Mouse (Mus musculus) retina, adult 2 months (tissue): ENCODE results near the gene Scap.
"Not testable (repeated sequence)": the region's sequence is repeated elsewhere in the genome, so short reads cannot be mapped to it uniquely, and the experiment has no call there.

ENCODE experiments used
- DNase-seq: peaks from one replicate; pipeline ENCODE4 v3.0.0-alpha.2; 2012; ENCODE audit warnings: low read depth, low spot score

The Scap gene

DNA sequence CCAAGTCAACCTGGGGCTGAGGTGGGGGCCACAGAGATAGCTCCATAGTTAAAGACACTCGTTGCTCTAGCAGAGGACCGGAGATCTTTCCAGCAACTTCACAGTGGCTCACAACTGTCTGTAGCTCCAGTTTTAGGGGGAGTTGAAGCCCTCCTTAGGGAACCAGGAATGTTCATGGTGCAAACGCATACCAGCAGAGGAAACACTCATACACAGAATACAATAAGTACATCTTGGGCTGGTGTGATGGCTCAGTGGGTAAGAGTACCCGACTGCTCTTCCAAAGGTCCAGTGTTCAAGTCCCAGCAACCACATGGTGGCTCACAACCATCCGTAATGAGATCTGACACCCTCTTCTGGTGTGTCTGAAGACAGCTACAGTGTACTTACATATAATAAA lies 2.2 kb upstream of the Scap start:
- not testable (repeated sequence) for DNase-seq

DNA sequence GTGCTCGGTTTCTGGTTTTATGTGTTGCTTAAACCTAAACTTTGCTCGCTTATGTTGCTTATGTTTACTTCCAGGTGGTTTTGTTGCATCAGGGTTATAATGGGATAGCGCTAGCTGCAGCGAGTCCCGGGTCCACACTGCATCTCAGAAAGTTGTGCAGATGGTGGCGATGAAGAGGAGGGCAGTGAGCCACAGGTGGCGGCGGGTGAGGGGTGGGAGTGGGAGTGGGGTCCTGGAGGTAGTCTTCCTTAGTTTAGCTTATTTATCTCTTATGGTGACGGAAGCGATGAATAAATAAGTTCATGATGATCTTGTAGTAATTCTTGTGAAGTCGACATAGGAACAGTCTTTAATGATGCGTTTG lies 790 bp downstream of the Scap start:
- DNase-seq, result no peak

DNA sequence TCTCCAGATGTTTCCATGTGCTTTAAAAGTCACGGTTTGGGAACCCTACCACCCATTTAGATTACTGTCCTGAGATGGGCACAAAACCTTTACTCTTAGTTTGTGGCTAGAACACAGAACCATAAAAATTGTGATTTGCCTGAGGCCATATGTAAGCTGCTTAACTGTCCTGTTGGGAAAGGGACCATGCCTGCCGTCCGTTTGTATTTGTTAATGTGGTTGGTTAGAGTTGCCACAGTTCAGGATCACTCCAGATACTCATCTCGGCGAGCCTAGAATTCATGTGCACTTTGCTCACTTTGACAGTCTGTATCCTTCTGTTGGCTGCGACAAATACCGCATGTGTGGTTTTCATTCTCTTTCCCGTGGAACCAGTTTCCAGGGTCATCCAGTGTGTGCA lies 1.8 kb downstream of the Scap start:
- DNase-seq, result no peak

DNA sequence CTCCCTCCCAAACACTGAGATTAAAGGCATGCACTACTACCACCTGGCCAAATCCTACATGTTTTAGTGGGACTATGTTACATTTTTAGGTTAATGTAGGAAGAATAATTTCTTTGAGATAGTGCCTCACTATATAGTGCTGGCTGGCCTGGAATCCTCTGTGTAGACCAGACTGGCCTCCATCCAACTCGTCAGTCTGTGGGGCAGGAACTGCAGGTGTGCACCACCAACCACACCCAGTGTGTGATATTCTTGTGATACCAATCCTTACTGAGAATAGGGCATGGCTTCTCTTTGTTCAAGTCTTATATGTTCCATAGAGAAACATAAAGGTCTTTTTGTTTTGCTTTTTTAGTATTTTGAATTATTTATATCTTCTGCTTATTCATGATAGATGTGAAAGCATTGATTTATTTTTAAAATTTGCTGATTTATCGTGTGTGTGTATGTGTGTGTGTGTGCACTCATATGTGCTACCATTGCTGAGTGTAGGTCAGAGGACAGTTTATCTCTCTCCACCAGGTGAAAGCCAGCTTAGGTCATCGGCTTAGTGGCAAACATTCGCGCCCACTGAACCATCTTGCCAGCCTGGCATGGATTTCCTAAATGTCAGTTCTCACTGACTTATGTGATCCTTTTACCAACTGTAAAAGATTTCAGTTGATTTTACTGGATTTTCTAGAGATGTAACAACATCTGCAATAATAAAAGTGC lies 7.1 kb downstream of the Scap start:
- peak; percentile 30 for DNase-seq

DNA sequence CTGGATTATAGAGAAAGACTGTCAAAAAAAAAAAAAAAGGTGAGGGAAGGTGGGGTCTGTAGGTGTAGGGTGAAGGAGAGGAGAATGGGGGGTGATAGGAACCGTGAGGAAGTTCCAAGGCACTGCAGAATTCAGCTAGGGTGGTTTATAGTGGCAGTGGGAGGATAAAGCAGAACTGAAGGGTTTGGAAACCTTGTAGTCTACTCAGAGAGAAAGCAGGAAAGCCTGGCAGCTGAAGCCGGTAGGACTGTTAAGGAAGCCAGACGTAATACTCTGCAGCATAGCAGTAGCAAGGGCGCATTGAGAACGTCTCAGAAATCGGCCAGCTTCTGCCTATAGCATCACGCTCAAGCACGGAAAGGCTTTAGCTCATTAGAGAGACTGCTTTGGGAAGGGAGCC lies 8.9 kb downstream of the Scap start:
- DNase-seq, result no peak

DNA sequence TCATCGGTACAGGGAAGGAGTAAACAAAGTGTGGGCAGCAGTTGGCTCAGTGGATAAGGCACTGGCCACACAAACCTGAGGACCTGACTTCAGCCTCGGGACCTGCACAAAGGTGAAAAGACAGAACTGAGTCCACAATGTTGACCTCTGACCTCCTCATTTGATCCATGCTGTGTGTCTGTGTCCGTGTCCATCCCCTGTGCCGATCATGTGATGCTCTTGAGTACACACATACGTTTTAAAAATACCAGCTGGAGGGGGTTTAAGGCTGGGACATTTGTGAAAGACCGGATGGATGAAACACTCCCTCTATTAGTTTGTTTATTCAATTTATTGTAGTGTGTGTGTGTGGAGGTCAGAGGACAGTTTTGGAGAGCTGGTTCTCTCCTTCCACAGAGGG lies 10.7 kb downstream of the Scap start:
- DNase-seq, result no peak

DNA sequence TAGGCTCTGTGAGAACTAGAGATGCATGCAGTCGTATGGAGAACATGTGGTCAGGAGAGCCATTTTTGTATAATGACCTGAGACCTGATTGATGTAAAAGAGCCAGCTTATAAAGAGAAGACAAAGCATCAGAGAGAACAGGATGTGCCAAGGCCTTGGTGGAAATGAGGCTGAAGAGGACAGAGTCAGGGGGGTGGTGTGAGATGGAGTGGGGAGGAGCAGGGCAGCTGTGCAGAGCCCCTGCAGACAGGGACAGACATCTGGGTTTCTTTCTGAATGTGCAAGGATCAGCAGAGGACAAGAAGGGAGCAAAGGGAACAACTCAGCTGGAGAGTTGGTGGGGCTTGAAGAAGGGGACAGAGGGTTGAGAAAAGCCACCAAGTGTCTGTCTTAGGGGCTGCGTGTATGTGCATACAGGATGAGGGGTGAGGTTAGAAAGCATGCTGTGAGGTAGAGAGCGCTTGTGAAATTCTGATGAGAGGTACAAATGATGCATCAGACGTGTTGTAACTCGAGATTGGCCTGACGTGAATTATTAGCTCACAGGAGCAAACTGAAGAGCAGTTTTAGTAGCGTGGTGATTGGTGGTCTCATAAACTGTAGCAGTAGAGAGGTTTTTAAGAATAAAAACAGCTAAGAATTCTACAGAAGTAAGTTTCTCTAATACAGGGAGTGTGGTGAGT lies 12.1 kb downstream of the Scap start:
- no peak for DNase-seq

DNA sequence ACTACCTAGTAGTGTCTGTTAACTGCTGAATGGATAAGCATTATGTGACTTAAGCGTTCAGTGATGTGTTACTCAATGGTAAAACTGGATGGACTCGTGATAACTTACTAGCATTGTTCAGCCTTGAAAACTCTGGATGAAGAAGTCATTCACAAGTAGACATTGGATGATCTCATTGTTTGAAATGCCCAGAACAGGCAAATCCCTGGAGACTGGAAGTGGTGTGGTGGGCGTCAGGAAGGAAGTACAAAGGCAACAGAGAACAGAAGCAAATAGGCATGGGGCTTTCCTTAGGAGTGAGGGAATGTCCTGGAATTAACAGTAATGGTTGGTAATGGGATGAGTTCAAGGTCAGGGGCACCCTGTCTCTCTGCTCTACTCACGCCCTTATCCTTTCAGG lies 15.8 kb downstream of the Scap start:
- DNase-seq, result no peak

DNA sequence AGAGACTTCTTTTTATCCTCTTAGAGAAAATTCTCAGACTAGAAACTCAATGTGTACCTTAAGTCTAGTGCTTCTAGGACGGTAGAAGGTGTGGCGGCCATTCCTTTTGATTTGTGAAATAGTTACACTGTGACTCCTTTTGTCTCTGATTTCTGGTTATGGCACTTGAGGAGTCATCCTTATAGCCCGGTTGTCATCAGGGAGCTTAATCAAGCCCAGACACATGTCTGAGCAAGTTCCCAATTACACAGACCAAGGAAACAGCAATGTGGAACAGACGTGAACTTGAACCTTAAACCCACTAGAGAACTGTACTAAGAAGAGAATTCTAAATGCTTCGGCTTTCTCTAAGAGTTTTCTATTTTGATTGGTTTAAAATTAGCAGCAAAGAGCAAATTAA lies 17.1 kb downstream of the Scap start:
- no peak for DNase-seq

DNA sequence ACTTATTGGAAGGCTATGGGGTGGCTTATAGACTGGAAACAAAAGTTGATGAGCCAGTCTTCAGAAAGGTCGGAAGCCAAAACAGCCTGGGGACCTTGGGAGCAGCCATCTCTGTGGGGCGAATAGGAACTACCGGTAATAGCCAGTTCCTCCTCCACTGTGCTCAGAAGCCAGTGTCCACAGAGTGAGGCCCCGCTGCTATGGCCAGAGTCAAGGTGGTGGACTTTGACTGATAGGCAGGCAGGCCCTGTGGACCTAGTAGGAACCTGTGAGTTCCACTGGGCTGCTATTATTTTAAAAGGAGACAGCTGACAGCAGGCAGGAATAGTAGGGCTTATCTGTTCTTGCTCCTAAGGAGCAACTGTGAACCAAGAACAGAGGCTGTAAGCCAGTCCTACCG lies 17.5 kb downstream of the Scap start:
- DNase-seq, result no peak

DNA sequence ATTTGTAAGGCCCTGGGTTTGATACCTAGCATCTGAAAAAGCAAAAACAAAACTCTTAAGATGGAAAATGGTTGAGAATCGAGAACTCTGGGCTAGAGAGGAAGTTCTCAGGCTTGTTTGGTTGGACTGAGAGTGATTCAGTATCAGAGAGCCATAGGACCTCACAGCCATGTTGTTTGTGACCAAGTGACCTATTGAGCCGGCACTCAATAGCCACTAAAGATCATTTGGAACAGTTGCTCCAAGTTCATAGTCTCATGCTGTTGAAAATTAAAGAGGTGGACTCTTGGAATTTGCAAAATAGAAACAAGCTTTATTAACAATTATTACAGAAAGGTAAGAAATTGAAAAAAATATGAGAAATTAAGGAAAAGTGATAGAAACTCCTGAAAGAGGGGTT lies 18.3 kb downstream of the Scap start:
- no peak for DNase-seq

DNA sequence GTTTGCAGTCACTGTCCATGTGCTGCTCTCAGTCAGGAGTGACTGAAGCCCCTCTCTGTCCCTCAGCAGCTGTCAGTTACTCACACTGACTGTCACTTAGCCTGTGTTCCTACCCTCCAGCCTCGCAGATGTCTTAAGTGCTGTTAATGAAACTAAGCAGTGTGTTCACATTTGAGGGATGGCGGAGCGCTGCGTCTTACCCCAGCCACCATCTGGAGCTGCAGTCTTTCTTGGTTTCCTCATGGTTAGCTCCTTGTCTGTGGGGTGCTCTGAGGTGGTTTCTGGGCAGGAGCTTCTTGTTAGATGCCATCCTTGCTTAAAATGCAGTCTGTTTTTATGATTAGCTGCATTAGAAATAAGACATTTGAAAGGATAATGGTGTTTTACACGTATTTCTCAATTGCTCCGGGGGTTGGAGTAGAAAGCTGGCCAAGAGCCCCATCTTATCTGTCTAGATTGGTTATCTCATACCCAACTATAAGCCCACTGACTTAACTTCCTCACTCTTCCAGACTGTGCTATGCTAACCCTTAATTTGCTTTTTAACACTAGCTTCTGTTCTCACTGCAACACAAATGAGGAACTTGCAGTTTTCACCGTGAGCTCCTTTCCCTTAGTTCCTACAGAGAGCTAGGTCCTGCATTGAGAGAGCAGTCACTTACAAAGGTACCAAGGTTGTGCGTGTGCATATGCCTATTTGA lies 19.0 kb downstream of the Scap start:
- no peak for DNase-seq

DNA sequence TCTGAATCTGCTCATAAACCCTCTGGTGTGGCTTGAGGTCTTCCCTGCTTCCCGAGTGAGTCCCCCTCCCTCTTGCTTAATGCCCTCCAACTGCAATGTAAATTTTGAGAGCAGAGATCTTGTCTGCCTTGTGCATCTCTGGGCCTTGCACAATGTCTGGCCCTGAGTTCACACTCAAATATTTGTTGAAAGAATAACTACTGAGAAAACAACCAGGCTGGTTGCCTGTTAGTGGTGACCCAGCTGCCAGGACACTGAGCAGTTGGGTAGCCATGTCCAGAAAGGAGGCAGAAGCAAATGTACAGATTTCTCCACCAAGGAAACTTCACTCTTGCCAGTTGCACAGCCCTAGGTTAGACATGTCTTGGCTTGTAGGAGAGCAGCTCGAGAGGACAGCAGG lies 25.3 kb downstream of the Scap start:
- DNase-seq, result no peak

DNA sequence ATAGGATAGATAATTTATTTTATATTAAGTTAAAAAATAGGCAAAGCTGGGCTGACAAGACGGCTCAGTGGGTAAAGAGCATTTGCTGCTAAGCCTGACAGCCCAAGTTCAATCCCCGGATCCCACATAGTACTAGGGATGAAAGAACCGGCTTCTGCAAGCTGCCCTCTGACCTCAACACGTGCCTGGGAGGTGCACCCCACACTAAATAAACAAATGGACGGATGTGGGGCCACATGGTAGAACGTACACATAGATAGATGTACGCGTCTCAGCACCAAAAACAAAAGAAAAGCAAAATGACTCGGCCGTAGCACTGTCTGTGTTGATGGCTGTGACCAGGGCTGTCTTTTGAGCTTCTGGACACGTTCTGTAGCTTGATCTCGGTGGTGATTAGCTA lies 28.2 kb downstream of the Scap start:
- DNase-seq, result no peak

DNA sequence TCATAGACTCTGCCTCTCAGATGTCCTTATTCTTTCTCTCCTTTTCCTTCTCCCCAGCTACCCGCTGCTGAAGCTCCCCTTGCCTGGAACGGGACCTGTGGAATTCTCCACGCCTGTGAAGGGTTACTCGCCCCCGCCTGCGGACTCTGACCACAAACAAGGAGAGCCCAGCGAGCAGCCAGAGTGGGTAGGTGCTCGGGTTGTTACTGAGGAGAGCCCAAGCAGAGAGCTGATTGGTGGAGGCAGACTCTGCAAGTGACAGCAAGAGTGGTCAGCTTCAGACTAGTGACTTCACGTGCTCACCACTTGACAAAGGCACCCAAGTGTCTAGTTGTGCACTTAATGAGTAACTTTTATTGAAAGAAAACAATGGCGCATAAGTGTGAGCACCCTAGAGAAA lies 29.2 kb downstream of the Scap start:
- DNase-seq, result no peak

DNA sequence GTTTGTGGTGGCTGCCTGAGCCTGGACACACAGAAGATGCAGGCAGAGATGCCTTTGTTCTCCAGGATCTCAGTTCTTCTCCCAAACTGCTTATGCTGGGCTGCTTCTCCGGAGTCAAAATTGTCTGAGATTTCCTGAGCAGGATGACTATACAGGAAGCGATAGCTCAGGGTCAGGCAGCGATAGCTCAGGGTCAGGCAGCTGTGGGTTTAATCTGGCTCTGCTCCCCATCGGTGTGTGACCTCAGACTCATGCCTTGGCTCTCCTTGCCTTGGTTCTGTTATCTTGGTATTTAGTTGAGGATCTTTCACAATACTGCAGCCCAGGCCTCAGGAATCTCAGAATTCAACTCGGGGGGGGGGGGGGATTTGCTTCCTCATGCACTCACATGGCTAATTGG lies 33.7 kb downstream of the Scap start:
- no peak for DNase-seq

DNA sequence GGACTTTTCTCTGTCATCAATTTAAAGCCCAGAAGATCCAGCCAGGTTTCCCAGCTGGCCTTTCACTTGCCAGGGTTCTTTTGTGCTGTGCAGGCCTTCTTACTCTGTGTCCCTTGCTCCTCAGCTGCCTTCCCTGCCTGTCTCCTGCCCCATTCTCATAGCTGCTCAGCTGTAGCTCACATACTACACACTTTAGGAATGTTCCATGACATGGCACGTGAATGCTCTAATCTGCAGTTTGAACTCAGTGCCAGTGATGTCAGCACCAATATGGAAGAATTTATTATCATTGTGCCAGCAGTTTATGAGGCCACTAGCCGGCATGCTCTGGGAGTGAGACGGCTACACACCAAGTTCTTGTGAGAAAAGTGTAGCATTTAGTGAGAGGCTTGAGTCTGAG lies 36.8 kb downstream of the Scap start:
- no peak for DNase-seq

DNA sequence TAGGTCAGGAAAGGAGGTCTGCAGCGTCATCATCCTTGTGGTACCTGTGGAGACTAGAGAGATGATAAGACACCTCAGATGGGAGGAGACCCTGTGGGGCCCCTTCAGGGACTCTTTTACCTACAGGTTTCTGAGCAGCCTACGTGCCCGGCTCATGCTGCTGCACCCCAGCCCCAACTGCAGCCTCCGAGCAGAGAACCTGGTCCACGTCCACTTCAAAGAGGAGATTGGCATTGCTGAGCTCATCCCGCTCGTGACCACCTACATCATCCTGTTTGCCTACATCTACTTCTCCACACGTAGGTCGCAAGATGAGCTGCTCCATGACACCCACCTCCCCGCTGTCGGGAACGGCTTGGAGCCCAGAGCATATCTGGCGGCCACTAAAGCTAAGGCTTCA lies 40.8 kb downstream of the Scap start:
- DNase-seq, result no peak

DNA sequence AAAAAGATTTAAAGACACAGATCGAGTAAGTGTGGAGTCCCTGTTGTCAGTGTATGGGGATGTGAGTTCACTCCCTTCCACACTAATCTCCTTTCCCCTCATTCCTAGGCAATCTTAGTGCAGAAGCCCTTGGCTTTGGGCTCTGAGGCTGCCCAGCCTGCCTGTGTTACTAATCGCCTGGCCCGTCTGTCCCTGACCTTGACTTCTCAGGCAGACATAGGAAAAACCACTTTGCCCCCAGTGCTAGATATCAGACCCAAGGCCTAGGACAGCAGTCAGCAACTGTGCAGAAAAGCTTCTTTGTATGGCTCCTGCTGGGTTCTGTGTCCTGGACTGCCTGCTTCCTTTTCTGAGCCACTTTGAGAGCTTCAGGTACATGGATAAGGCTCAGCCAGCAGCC lies 42.6 kb downstream of the Scap start:
- DNase-seq, result no peak

DNA sequence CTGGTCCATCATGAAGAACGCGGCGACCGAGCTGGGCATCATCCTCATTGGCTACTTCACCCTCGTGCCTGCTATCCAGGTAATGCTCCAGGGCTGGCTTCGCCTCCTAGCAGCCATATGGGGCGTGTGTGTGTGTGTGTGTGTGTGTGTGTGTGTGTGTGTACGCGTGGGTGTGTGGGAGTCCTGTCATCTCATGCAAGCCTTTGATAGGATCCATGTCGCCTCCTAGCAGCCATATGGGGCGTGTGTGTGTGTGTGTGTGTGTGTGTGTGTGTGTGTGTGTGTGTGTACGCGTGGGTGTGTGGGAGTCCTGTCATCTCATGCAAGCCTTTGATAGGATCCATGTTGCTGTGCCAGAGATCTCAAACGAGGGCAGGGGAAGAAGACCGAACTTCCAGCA lies 44.6 kb downstream of the Scap start:
- not testable (repeated sequence) for DNase-seq

DNA sequence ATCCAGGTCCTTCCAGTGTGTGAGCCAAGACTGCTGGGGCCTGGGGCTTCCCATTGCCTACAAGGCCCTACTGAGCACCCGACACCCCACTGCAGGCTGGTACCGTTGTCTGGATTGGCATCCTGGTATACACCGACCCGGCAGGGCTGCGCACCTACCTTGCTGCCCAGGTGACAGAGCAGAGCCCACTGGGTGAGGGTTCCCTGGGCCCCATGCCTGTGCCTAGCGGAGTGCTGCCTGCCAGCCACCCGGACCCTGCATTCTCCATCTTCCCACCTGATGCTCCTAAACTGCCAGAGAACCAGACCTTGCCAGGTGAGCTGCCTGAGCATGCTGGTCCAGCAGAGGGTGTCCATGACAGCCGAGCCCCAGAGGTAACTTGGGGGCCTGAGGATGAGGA lies 46.3 kb downstream of the Scap start:
- no peak for DNase-seq

DNA sequence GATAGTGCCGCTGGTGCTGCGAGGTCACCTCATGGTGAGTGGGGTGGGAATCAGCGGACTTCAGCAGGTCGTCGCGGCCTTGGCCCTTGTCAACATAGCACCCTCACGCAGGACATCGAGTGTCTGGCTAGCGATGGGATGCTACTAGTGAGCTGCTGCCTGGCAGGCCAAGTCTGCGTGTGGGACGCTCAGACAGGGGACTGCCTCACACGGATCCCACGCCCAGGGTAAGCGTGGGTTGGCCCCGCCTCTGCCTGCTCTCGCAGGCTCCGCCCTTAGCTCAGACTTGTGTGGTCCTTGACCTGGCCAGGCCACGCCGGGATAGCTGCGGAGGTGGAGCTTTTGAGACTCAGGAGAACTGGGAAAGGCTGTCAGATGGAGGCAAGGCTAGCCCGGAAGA lies 47.6 kb downstream of the Scap start:
- no peak for DNase-seq

DNA sequence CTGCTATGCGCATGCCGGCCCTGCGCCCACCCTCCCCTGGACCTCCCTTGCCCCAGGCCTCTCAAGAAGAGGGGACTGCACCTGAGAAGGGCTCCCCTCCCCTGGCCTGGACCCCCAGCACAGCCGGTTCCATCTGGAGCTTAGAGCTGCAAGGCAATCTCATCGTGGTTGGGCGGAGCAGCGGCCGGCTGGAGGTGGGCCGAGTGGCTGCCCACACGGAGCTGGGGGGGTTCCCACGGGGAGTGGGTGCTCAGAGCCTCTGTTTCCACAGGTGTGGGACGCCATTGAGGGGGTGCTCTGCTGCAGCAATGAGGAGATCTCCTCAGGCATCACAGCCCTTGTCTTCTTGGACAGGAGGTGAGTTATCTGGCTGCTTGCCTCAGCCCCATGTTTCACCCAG lies 48.2 kb downstream of the Scap start:
- no peak for DNase-seq
